Mouse (Mus musculus) ES-Bruce4 (cell line): Measurements from ENCODE around the gene Kcnk5.

Experiments
- CTCF ChIP-seq: IDR thresholded peaks from one replicate; pipeline ENCODE4 v1.8.1; 2011; ENCODE audit warnings: low read depth, low read length
- EP300 ChIP-seq: IDR thresholded peaks from 2 replicates; pipeline ENCODE4 v1.6.1; 2011; ENCODE audit warnings: low read depth, low read length; ENCODE audit not compliant: insufficient read depth
- POLR2A ChIP-seq: IDR thresholded peaks from one replicate; pipeline ENCODE4 v1.8.1; 2011; ENCODE audit warnings: low read length; ENCODE audit not compliant: insufficient read depth

DNA sequence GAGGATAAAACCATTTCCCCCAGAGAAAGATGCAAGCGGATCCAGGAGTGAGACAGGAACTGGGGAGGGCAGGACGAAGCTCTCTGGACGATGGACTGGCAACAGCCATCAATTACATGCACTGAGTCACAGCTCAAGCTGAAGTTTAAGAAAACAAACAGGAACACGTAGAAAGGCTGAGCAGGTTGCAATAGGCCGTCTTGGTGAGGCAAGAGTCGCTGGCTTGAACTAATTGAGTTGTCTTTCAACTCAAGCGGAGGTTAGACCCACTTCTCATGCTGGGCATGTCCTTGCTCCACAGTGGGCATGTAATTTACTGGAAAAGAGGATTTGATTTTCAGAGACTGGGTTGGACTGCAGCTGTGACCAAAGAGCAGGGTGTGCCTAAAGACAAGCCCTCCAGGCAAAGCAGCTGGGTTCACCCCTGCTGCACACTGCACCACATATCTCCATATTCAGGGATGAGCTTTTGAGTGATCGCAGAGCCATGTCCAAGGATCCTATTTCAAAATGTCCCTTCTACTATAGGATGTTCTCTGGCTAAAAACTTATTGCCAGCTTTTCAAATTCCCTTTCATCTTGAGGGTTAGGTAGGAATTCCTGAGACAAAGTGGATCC lies 19.6 kb upstream of the Kcnk5 start:
- no peak for TF ChIP-seq CTCF
- TF ChIP-seq POLR2A, result no peak
- peak; percentile 34; the same call in 1 of the 2 replicates for TF ChIP-seq EP300
